Mouse (Mus musculus) right cerebral cortex, postnatal 25 days (tissue): ENCODE measurements at regions not wholly inside any gene's neighbourhood (a gene's known extent, or its start where the extent isn't known, plus 50 kb on each side); places are given as distances from the start of the nearest gene placed in this dataset.

ENCODE experiments used
- DNase-seq: peaks from one replicate; pipeline ENCODE4 v3.0.0; 2022

- no peak for DNase-seq
Measured at GRCm38 (mm10) chr4:8949537-8949936, 710.7 kb upstream of the Car8 start.

- DNase-seq, result no peak
Measured at GRCm38 (mm10) chr4:8945116-8945515, 706.3 kb upstream of the Car8 start.

- DNase-seq, result no peak
Measured at GRCm38 (mm10) chr4:8943080-8943479, 704.2 kb upstream of the Car8 start.

- no peak for DNase-seq
Measured at GRCm38 (mm10) chr4:8938948-8939411, 700.1 kb upstream of the Car8 start.

- no peak for DNase-seq
Measured at GRCm38 (mm10) chr4:8935899-8936298, 697.1 kb upstream of the Car8 start.

- DNase-seq, result no peak
Measured at GRCm38 (mm10) chr4:8934541-8934940, 695.7 kb upstream of the Car8 start.

- no peak for DNase-seq
Measured at GRCm38 (mm10) chr4:8929346-8929745, 690.5 kb upstream of the Car8 start.

- DNase-seq, result no peak
Measured at GRCm38 (mm10) chr4:8928551-8929305, 689.9 kb upstream of the Car8 start.

GRCm38 (mm10) chr4:8927276-8927906, 688.5 kb upstream of the Car8 start:
- DNase-seq, result no peak

- no peak for DNase-seq
Measured at GRCm38 (mm10) chr4:8926642-8927275, 687.9 kb upstream of the Car8 start.

- DNase-seq, result no peak
Measured at GRCm38 (mm10) chr4:8922695-8923363, 684.0 kb upstream of the Car8 start.

GRCm38 (mm10) chr4:8921477-8922385, 682.9 kb upstream of the Car8 start:
- no peak for DNase-seq

- DNase-seq, result no peak
Measured at GRCm38 (mm10) chr4:8920306-8920705, 681.5 kb upstream of the Car8 start.

GRCm38 (mm10) chr4:8919366-8919984, 680.6 kb upstream of the Car8 start:
- DNase-seq, result no peak
